Mouse (Mus musculus) testis, adult 2 months (tissue): ENCODE results near the gene Car10.

Source experiments
- CTCF ChIP-seq: fragments of 200-500 bp; IDR thresholded peaks from 2 replicates; pipeline ENCODE4 v1.5.1; 2012; ENCODE audit warnings: low read depth, mild to moderate bottlenecking, inconsistent platforms, low read length, moderate library complexity; ENCODE audit not compliant: control insufficient read depth, insufficient read depth, insufficient replicate concordance
- POLR2A ChIP-seq: fragments of 200-500 bp; IDR thresholded peaks from 2 replicates; pipeline ENCODE4 v1.6.1; 2012; ENCODE audit warnings: low read depth, mild to moderate bottlenecking, inconsistent platforms, low read length, moderate library complexity; ENCODE audit not compliant: control insufficient read depth

DNA sequence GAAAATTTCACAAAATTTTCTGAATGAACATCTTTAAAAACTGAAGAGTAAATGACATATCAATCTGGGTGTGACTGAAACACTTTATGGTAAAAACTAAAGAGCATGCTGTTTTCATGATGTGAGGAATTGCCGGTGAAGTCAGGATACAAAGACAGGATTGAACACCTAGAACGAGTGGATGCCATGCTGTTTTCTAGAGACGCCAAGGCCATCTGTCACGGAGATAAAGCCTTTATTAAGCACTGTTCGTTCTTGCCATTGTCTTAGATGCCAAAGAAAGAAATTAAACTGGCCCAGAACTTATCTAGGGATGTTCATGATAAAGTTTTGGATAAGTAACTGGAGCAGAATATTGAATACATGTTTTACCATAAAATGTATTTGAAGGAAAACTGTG lies 153.9 kb downstream of the Car10 start:
- no peak for TF ChIP-seq CTCF
- TF ChIP-seq POLR2A = no peak
